Mouse (Mus musculus): Measurements from ENCODE around the gene Grem2. TPM values are rescaled to one million over a fixed set of nuclear protein-coding genes. Genes with fewer than 3 reads are reported as not detected.

Grem2 gene
- total RNA-seq, 2 experiments from 2014 or later = 27.4 to 28.3 TPM

- intact Hi-C loops (cut with DNase I) = no loop called here
- no peak for DNase-seq (ENCODE audit: low spot score in 2 of 2)
These were observed 95.1 kb downstream of the Grem2 start for GRCm38 (mm10) chr1:174826562-174826961.

GRCm38 (mm10) chr1:174811846-174812245 is 109.8 kb downstream of the Grem2 start:
- DNase-seq (ENCODE audit: low spot score in 2 of 2) = peak in 1 of 2 experiments; percentile 73
- intact Hi-C loops (cut with DNase I) = loop anchor here (10.0 kb wide), 1 partner anchor 217 kb away; no protein-coding TSS in a partner anchor

GRCm38 (mm10) chr1:174788617-174789016 is 133.0 kb downstream of the Grem2 start:
- intact Hi-C loops (cut with DNase I) = no loop called here
- no peak for DNase-seq (ENCODE audit: low spot score in 2 of 2)

All from left cerebral cortex, postnatal 25 days (tissue).